Comparison of ENCODE assay signal across 10 mouse cellular contexts in genomic region chr19:59467016-59467412, GRCm38 (mm10). TPM values are rescaled to one million over a fixed set of nuclear protein-coding genes. Genes with fewer than 3 reads are reported as not detected.
DNase-seq lines count a peak whose midpoint lies in the region; ATAC-seq and TF ChIP-seq lines count a peak whose summit lies in the region.
"Had no signal": no experiment of that assay in that cellular context is flagged by ENCODE, and none has a peak within 500 bp of the region (broad histone marks: within the 10 kb centered on the region; RNA-seq: fewer than 3 reads in every experiment).

No protein-coding gene starts in this region.

- H3K4me2 ChIP-seq in kidney, embryonic 15.5 days, result peak overlapping the region; percentile 60
- 0 out of 2 replicates have a peak overlapping the region, but pooled peaks have one; percentile 27 for H3K4me2 ChIP-seq in embryonic facial prominence, embryonic 12.5 days (replicated peaks)
- H3K4me2 ChIP-seq in forebrain, postnatal 0 days (ENCODE audit: low read depth), result peak overlapping the region; percentile 43
- peak overlapping the region; percentile 29 for H3K4me2 ChIP-seq in midbrain, embryonic 16.5 days (ENCODE audit: low read length)

- H3K9ac ChIP-seq in kidney, embryonic 15.5 days, result peak overlapping the region; percentile 21; the same call in 1 of the 2 replicates
- H3K9ac ChIP-seq in embryonic facial prominence, embryonic 12.5 days, result 0 out of 2 replicates have a peak overlapping the region, but pooled peaks have one; percentile 8
- H3K9ac ChIP-seq in forebrain, postnatal 0 days, result peak overlapping the region; percentile 18; the same call in 1 of the 2 replicates
- H3K9ac ChIP-seq in midbrain, embryonic 16.5 days (ENCODE audit: low read depth, low read length), result 0 out of 2 replicates have a peak overlapping the region, but pooled peaks have one; percentile 41

- no peak for DNase-seq in kidney, postnatal 25 days
- DNase-seq in forebrain, postnatal 0 days, result no peak
- no peak for DNase-seq in thymus, postnatal 0 days (ENCODE audit: low spot score)
- no peak for DNase-seq in heart, postnatal 25 days (ENCODE audit: low spot score)
- DNase-seq: heart, adult 18-20 months; lung, postnatal 14 days; right cerebral cortex, postnatal 4 days had no signal

- peak overlapping the region; percentile 84 for H3K27ac ChIP-seq in kidney, embryonic 15.5 days
- H3K27ac ChIP-seq in embryonic facial prominence, embryonic 12.5 days, result no peak overlapping the region
- H3K27ac ChIP-seq in forebrain, postnatal 0 days (ENCODE audit: low read depth, low read length), result 0 out of 2 replicates have a peak overlapping the region, but pooled peaks have one; percentile 4
- peak overlapping the region; percentile 65 for H3K27ac ChIP-seq in midbrain, embryonic 16.5 days (ENCODE audit: low read length)

- intact Hi-C loops in heart, postnatal 25 days (cut with DNase I), result no loop called here

- no peaks in the 10 kb centered on the region for H3K36me3 ChIP-seq in kidney, embryonic 15.5 days
- H3K36me3 ChIP-seq in embryonic facial prominence, embryonic 12.5 days, result no peaks in the 10 kb centered on the region
- H3K36me3 ChIP-seq in forebrain, postnatal 0 days (ENCODE audit: insufficient read depth), result no peaks in the 10 kb centered on the region
- no peaks in the 10 kb centered on the region for H3K36me3 ChIP-seq in midbrain, embryonic 16.5 days (ENCODE audit: control insufficient read depth, insufficient read depth, low read length)

- no peak for TF ChIP-seq CTCF in forebrain, postnatal 0 days (IDR thresholded peaks at IDR 0.05; ENCODE audit: low read depth)

- no peak for ATAC-seq in kidney, embryonic 15.5 days (replicated peaks; ENCODE audit: low FRiP score)
- ATAC-seq in embryonic facial prominence, embryonic 12.5 days (ENCODE audit: insufficient number of reproducible peaks, insufficient read depth, low FRiP score, low TSS enrichment), result no peak
- no peak for ATAC-seq in forebrain, postnatal 0 days
- ATAC-seq in midbrain, embryonic 16.5 days, result no peak

- no peaks in the 10 kb centered on the region for H3K9me3 ChIP-seq in kidney, embryonic 15.5 days (replicated peaks)
- H3K9me3 ChIP-seq in embryonic facial prominence, embryonic 12.5 days, result no peaks in the 10 kb centered on the region
- H3K9me3 ChIP-seq in forebrain, postnatal 0 days (ENCODE audit: low read length), result no peaks in the 10 kb centered on the region
- H3K9me3 ChIP-seq in midbrain, embryonic 16.5 days (replicated peaks; ENCODE audit: control insufficient read depth, low read length, poor library complexity, severe bottlenecking), result no peaks in the 10 kb centered on the region

- peak overlapping the region; percentile 37 for H3K4me3 ChIP-seq in kidney, embryonic 15.5 days (replicated peaks)
- no peak overlapping the region for H3K4me3 ChIP-seq in embryonic facial prominence, embryonic 12.5 days
- peak overlapping the region; percentile 16; the same call in 1 of the 2 replicates for H3K4me3 ChIP-seq in forebrain, postnatal 0 days (ENCODE audit: low read depth, low read length)
- H3K4me3 ChIP-seq in midbrain, embryonic 16.5 days (ENCODE audit: low read depth, low read length), result peak overlapping the region; percentile 3

- WGBS in kidney, embryonic 15.5 days, result 3% methylated on average over 19 of the region's 19 CpGs
- under 1% methylated on average over 19 of the region's 19 CpGs for WGBS in embryonic facial prominence, embryonic 12.5 days
- WGBS in forebrain, postnatal 0 days, result 3% methylated on average over 19 of the region's 19 CpGs
- 1% methylated on average over 19 of the region's 19 CpGs for WGBS in midbrain, embryonic 16.5 days

- peaks cover 49% of the 10 kb centered on the region for H3K4me1 ChIP-seq in kidney, embryonic 15.5 days
- peaks cover 28% of the 10 kb centered on the region for H3K4me1 ChIP-seq in embryonic facial prominence, embryonic 12.5 days
- peaks cover 15% of the 10 kb centered on the region; the same call in 1 of the 2 replicates for H3K4me1 ChIP-seq in forebrain, postnatal 0 days (ENCODE audit: insufficient read depth)
- H3K4me1 ChIP-seq in midbrain, embryonic 16.5 days (ENCODE audit: control insufficient read depth, insufficient read depth, low read length), result peaks cover 23% of the 10 kb centered on the region

- peaks cover 100% of the 10 kb centered on the region for H3K27me3 ChIP-seq in kidney, embryonic 15.5 days
- H3K27me3 ChIP-seq in embryonic facial prominence, embryonic 12.5 days, result peaks cover 85% of the 10 kb centered on the region
- H3K27me3 ChIP-seq in forebrain, postnatal 0 days (ENCODE audit: insufficient read depth, low read length), result peaks cover 60% of the 10 kb centered on the region
- H3K27me3 ChIP-seq in midbrain, embryonic 16.5 days (ENCODE audit: control insufficient read depth, insufficient read depth, low read depth, low read length), result peaks cover 69% of the 10 kb centered on the region

RNA-seq across cellular contexts. Expression of gene Emx2, which starts 8.8 kb away (rescaled TPM):
- polyA plus RNA-seq in kidney, embryonic 15.5 days (2015; fragmentation: Nextera tagmentation; extraction: Ambion mirVana), result 38.8 TPM in 2 replicates
- 20.6 and 23.7 TPM in 2 replicates for polyA plus RNA-seq in embryonic facial prominence, embryonic 12.5 days (2016; fragmentation: Nextera tagmentation; extraction: Ambion mirVana)
- total RNA-seq in forebrain, postnatal 0 days (2014; rRNA removed), result 3.2 and 6.0 TPM in 2 replicates
- polyA plus RNA-seq in forebrain, postnatal 0 days (2015; fragmentation: Nextera tagmentation; extraction: Ambion mirVana), result 4.7 and 11.2 TPM in 2 replicates
- polyA plus RNA-seq in midbrain, embryonic 16.5 days (2015; fragmentation: Nextera tagmentation; extraction: Ambion mirVana), result 10.8 and 14.2 TPM in 2 replicates
- polyA plus RNA-seq in thymus, postnatal 0 days (2015; fragmentation: Nextera tagmentation; extraction: Ambion mirVana), result 0.12 TPM in 1 of 2 replicates, not detected in the other
- total RNA-seq in heart, postnatal 25 days (2021), result not detected
